ENCODE assay signal across 10 mouse cellular contexts in genomic region chr1:159355027-159355570, GRCm38 (mm10).
A peak's percentile ranks its signal among the peaks of the same experiment; 100 is the strongest.
DNase-seq lines count a peak whose midpoint lies in the region; ATAC-seq and TF ChIP-seq lines count a peak whose summit lies in the region.
"Had no signal": no experiment of that assay in that cellular context is flagged by ENCODE, and none has a peak within 500 bp of the region (broad histone marks: within the 10 kb centered on the region; RNA-seq: fewer than 3 reads in every experiment).

No protein-coding gene starts in this region.

- no peak for TF ChIP-seq CTCF in MEL (IDR thresholded peaks at IDR 0.05 in 2 of 3, conservative IDR thresholded peaks at IDR 0.05 in 1 of 3; ENCODE audit: control insufficient read depth in 1 of 3, insufficient read depth in 1 of 3, low read depth in 2 of 3, low read length in 3 of 3, poor library complexity in 1 of 3, severe bottlenecking in 1 of 3)

- no peak overlapping the region for H3K4me2 ChIP-seq in midbrain, embryonic 14.5 days (ENCODE audit: low read length)
- H3K4me2 ChIP-seq in intestine, embryonic 16.5 days (ENCODE audit: low read depth, low read length), result no peak overlapping the region
- H3K4me2 ChIP-seq: lung, embryonic 15.5 days had no signal

- ATAC-seq in midbrain, embryonic 14.5 days (ENCODE audit: low FRiP score, low TSS enrichment), result no peak
- ATAC-seq in intestine, embryonic 16.5 days, result no peak

- H3K4me3 ChIP-seq in MEL (ENCODE audit: control insufficient read depth in 1 of 2, insufficient read depth in 1 of 2, low read depth in 2 of 2, low read length in 2 of 2), result no peak overlapping the region
- no peak overlapping the region for H3K4me3 ChIP-seq in midbrain, embryonic 14.5 days (replicated peaks; ENCODE audit: low read depth, low read length)
- no peak overlapping the region for H3K4me3 ChIP-seq in intestine, embryonic 16.5 days (ENCODE audit: low read length)
- H3K4me3 ChIP-seq: lung, embryonic 15.5 days had no signal

- intact Hi-C loops in left cerebral cortex, postnatal 4 days (cut with DNase I), result no loop called here

- DNase-seq in frontal cortex, postnatal 36 days (ENCODE audit: low spot score in 2 of 2), result peak; percentile 31 to 42
- DNase-seq in frontal cortex, postnatal 10 days (ENCODE audit: low spot score in 2 of 2), result no peak
- DNase-seq in MEL (ENCODE audit: low read depth, low spot score), result peak; percentile 65
- DNase-seq in cerebellum, postnatal 25 days, result peak; percentile 50 to 68
- peak; percentile 8 for DNase-seq in left cerebral cortex, postnatal 4 days
- DNase-seq in B cell, adult 2 months, result no peak
- DNase-seq in midbrain, embryonic 14.5 days, result no peak

- H3K4me1 ChIP-seq in MEL (ENCODE audit: control insufficient read depth in 1 of 2, insufficient read depth in 2 of 2, low read length in 2 of 2), result peaks cover 0 to 5% of the 10 kb centered on the region in 2 experiments; a peak in 1 of 4 replicates
- H3K4me1 ChIP-seq in midbrain, embryonic 14.5 days (ENCODE audit: control insufficient read depth, insufficient read depth, low read length), result no peaks in the 10 kb centered on the region
- no peaks in the 10 kb centered on the region for H3K4me1 ChIP-seq in intestine, embryonic 16.5 days (ENCODE audit: control insufficient read depth, insufficient read depth, low read length)
- H3K4me1 ChIP-seq: lung, embryonic 15.5 days had no signal

- no peak for TF ChIP-seq RAD21 in MEL (IDR thresholded peaks at IDR 0.05; ENCODE audit: low read depth, low read length)

- no peak overlapping the region for H3K27ac ChIP-seq in MEL (ENCODE audit: control insufficient read depth, low read depth, low read length)
- no peak overlapping the region for H3K27ac ChIP-seq in midbrain, embryonic 14.5 days (replicated peaks; ENCODE audit: low read depth, low read length)
- no peak overlapping the region for H3K27ac ChIP-seq in intestine, embryonic 16.5 days (ENCODE audit: low read length)
- H3K27ac ChIP-seq: kidney, postnatal 0 days; lung, embryonic 15.5 days had no signal

- peak; percentile 6 to 27; a peak in 2 of 4 replicates for TF ChIP-seq EP300 in MEL (IDR thresholded peaks at IDR 0.05; ENCODE audit: low read depth in 1 of 2, low read length in 2 of 2)

- no peaks in the 10 kb centered on the region for H3K79me2 ChIP-seq in MEL (ENCODE audit: control insufficient read depth, insufficient read depth, low read length, poor library complexity)

- no peak overlapping the region for H3K9ac ChIP-seq in MEL (ENCODE audit: control insufficient read depth, low read depth, low read length, poor library complexity, severe bottlenecking)
- no peak overlapping the region for H3K9ac ChIP-seq in midbrain, embryonic 14.5 days (replicated peaks; ENCODE audit: low read length)
- H3K9ac ChIP-seq in intestine, embryonic 16.5 days (ENCODE audit: low read depth, low read length), result no peak overlapping the region
- H3K9ac ChIP-seq: lung, embryonic 15.5 days had no signal

- TF ChIP-seq POLR2A in MEL (IDR thresholded peaks at IDR 0.05; ENCODE audit: control insufficient read depth in 1 of 2, insufficient read depth in 1 of 2, low read depth in 1 of 2, low read length in 2 of 2, poor library complexity in 1 of 2), result no peak

- WGBS in midbrain, embryonic 14.5 days, result 100% methylated on average over 1 of the region's 1 CpGs
- WGBS in intestine, embryonic 16.5 days, result 97% methylated on average over 1 of the region's 1 CpGs

- H3K36me3 ChIP-seq in MEL (ENCODE audit: control insufficient read depth in 1 of 2, insufficient read depth in 2 of 2, low read length in 2 of 2), result peaks cover 2 to 3% of the 10 kb centered on the region in 2 experiments; a peak in 2 of 4 replicates
- H3K36me3 ChIP-seq in midbrain, embryonic 14.5 days (ENCODE audit: control insufficient read depth, insufficient read depth, low read length), result peaks cover 18% of the 10 kb centered on the region
- H3K36me3 ChIP-seq in intestine, embryonic 16.5 days (ENCODE audit: control insufficient read depth, insufficient read depth, low read length), result no peaks in the 10 kb centered on the region

- no peaks in the 10 kb centered on the region; the same call in 1 of the 2 replicates for H3K9me3 ChIP-seq in MEL (replicated peaks; ENCODE audit: insufficient read depth, low read length)
- H3K9me3 ChIP-seq in midbrain, embryonic 14.5 days (ENCODE audit: control insufficient read depth, low read length), result no peaks in the 10 kb centered on the region
- H3K9me3 ChIP-seq in intestine, embryonic 16.5 days (ENCODE audit: control insufficient read depth, low read length), result no peaks in the 10 kb centered on the region
- H3K9me3 ChIP-seq: lung, embryonic 15.5 days had no signal

- H3K27me3 ChIP-seq in MEL (ENCODE audit: control insufficient read depth in 1 of 2, insufficient read depth in 2 of 2, low read length in 2 of 2), result no peaks in the 10 kb centered on the region
- no peaks in the 10 kb centered on the region for H3K27me3 ChIP-seq in midbrain, embryonic 14.5 days (ENCODE audit: control insufficient read depth, insufficient read depth, low read length)
- H3K27me3 ChIP-seq in intestine, embryonic 16.5 days (replicated peaks; ENCODE audit: control insufficient read depth, insufficient read depth, low read length), result no peaks in the 10 kb centered on the region
- H3K27me3 ChIP-seq: lung, embryonic 15.5 days had no signal

TF ChIP-seq in MEL, 35 proteins besides CTCF, POLR2A, EP300 and RAD21:
- 0 out of 2 replicates have a peak, but pooled peaks have one; percentile 23 for TF ChIP-seq MXI1 (IDR thresholded peaks at IDR 0.05; ENCODE audit: low read depth, low read length)
- peak; percentile 16; the same call in 1 of the 2 replicates for TF ChIP-seq TCF12 (IDR thresholded peaks at IDR 0.05; ENCODE audit: low read depth, low read length)
- TF ChIP-seq ZKSCAN1 (IDR thresholded peaks at IDR 0.05; ENCODE audit: low read depth, low read length), result no peak
- no peak for TF ChIP-seq MAFK (IDR thresholded peaks at IDR 0.05; ENCODE audit: borderline replicate concordance, low read depth, low read length)
- 0 out of 2 replicates have a peak, but pooled peaks have one; percentile 22 for TF ChIP-seq POLR2AphosphoS2 (IDR thresholded peaks at IDR 0.05; ENCODE audit: low read length)
- peak; percentile 1; the same call in 1 of the 2 replicates for TF ChIP-seq SMC3 (IDR thresholded peaks at IDR 0.05; ENCODE audit: low read depth, low read length)

Comparison
In these comparisons a context has a peak if more than half of its experiments do, and no peak if none do; other contexts are left out.
1. DNase-seq: peak in frontal cortex, postnatal 36 days (2 of 2), MEL (single experiment), cerebellum, postnatal 25 days (2 of 2) and left cerebral cortex, postnatal 4 days (single experiment); none in frontal cortex, postnatal 10 days (0 of 2), B cell, adult 2 months (0 of 2) and midbrain, embryonic 14.5 days (single experiment).